Mouse (Mus musculus) kidney, embryonic 14.5 days (tissue): ENCODE data around the gene Gm43518. TPM values are rescaled to one million over a fixed set of nuclear protein-coding genes. Genes with fewer than 3 reads are reported as not detected.

ENCODE experiments used
- ATAC-seq: fragments of 200-750 bp; cut with Nextera tagmentation; 2 replicates; pipeline ENCODE4 v1.8.0; 2017; ENCODE audit warnings: moderate number of reproducible peaks, mild to moderate bottlenecking, moderate TSS enrichment, moderate library complexity; ENCODE audit not compliant: low FRiP score, low TSS enrichment
- H3K27ac ChIP-seq: fragments of 300-500 bp; sonication (generic); 2 replicates; pipeline ENCODE4 v1.5.1; 2014; ENCODE audit warnings: low read depth, mild to moderate bottlenecking, low read length, moderate library complexity, mixed read lengths
- H3K27me3 ChIP-seq: fragments of 300-500 bp; sonication (generic); 2 replicates; pipeline ENCODE4 v1.6.1; 2014; ENCODE audit warnings: mild to moderate bottlenecking, low read length; ENCODE audit not compliant: control insufficient read depth, insufficient read depth
- H3K36me3 ChIP-seq: fragments of 300-500 bp; sonication (generic); 2 replicates; pipeline ENCODE4 v1.6.1; 2014; ENCODE audit warnings: low read length, mixed read lengths; ENCODE audit not compliant: control insufficient read depth, insufficient read depth
- H3K4me1 ChIP-seq: fragments of 300-500 bp; sonication (generic); 2 replicates; pipeline ENCODE4 v1.6.1; 2014; ENCODE audit warnings: low read length, mixed read lengths; ENCODE audit not compliant: control insufficient read depth, insufficient read depth
- H3K4me2 ChIP-seq: fragments of 300-500 bp; sonication (generic); replicated peaks from 2 replicates; pipeline ENCODE4 v1.6.1; 2014; ENCODE audit warnings: low read depth, mild to moderate bottlenecking, low read length
- H3K4me3 ChIP-seq: fragments of 300-500 bp; sonication (generic); 2 replicates; pipeline ENCODE4 v1.5.1; 2014; ENCODE audit warnings: mild to moderate bottlenecking, low read length
- H3K9ac ChIP-seq: fragments of 300-500 bp; sonication (generic); 2 replicates; pipeline ENCODE4 v1.6.1; 2014; ENCODE audit warnings: low read depth, mild to moderate bottlenecking, low read length, moderate library complexity
- H3K9me3 ChIP-seq: fragments of 300-500 bp; sonication (generic); 2 replicates; pipeline ENCODE4 v1.6.1; 2016; ENCODE audit warnings: low read length; ENCODE audit not compliant: control insufficient read depth
- WGBS: fragments of 180-500 bp; shearing (Covaris S2); extraction: QIAGEN DNeasy Blood & Tissue Kit; methylation state at CpG from one replicate; pipeline ENCODE4 v1.1.7; 2014; 5-methylcytosine and 5-hydroxymethylcytosine counted together
- polyA plus RNA-seq: library from polyadenylated mRNA; unstranded; fragments of >200 nt; fragmentation: Nextera tagmentation; extraction: Ambion mirVana; gene quantifications from 2 replicates; pipeline ENCODE4 v1.2.1, GENCODE M21; 2014

Gm43518 gene
- polyA plus RNA-seq, 1 experiment from 2014 or later, result 3.8 TPM

GRCm38 (mm10) chr5:123946546-123946945 lies 19.3 kb downstream of the Gm43518 start:
- Histone ChIP-seq H3K4me2 (no peak overlapping the region), H3K9ac (no peak overlapping the region), H3K4me3 (no peak overlapping the region), H3K9me3 (no peaks in the 10 kb centered on the region), H3K27me3 (no peaks in the 10 kb centered on the region), H3K36me3 (no peaks in the 10 kb centered on the region), H3K27ac (no peak overlapping the region), H3K4me1 (no peaks in the 10 kb centered on the region)
- 55% methylated on average over 4 of the region's 4 CpGs for WGBS
- ATAC-seq, result no peak

- Histone ChIP-seq H3K9ac (no peak overlapping the region), H3K27me3 (no peaks in the 10 kb centered on the region), H3K4me1 (no peaks in the 10 kb centered on the region), H3K4me2 (no peak overlapping the region), H3K36me3 (no peaks in the 10 kb centered on the region), H3K4me3 (no peak overlapping the region), H3K9me3 (no peaks in the 10 kb centered on the region), H3K27ac (no peak overlapping the region)
- ATAC-seq, result no peak
- WGBS, result 54% methylated on average over 7 of the region's 7 CpGs
Measured at GRCm38 (mm10) chr5:123947041-123947761, 20.0 kb downstream of the Gm43518 start.

- Histone ChIP-seq H3K9me3 (no peaks in the 10 kb centered on the region), H3K9ac (no peak overlapping the region), H3K4me1 (no peaks in the 10 kb centered on the region), H3K27ac (no peak overlapping the region), H3K36me3 (no peaks in the 10 kb centered on the region), H3K4me2 (no peak overlapping the region), H3K27me3 (no peaks in the 10 kb centered on the region), H3K4me3 (no peak overlapping the region)
- no peak for ATAC-seq
- WGBS, result 61% methylated on average over 5 of the region's 5 CpGs
Measured at GRCm38 (mm10) chr5:123952365-123953045, 25.3 kb downstream of the Gm43518 start.

- no peaks in the 10 kb centered on the region for H3K4me1 ChIP-seq
- H3K36me3 ChIP-seq, result no peaks in the 10 kb centered on the region
- ATAC-seq, result no peak
- H3K4me2 ChIP-seq, result no peak overlapping the region
- no peaks in the 10 kb centered on the region for H3K27me3 ChIP-seq
- H3K9me3 ChIP-seq, result no peaks in the 10 kb centered on the region
- H3K4me3 ChIP-seq, result no peak overlapping the region
- WGBS, result 93% methylated on average over 8 of the region's 8 CpGs
- no peak overlapping the region for H3K27ac ChIP-seq
- H3K9ac ChIP-seq, result no peak overlapping the region
Measured at GRCm38 (mm10) chr5:123957213-123957612, 30.0 kb downstream of the Gm43518 start.

GRCm38 (mm10) chr5:123959018-123959417 lies 31.8 kb downstream of the Gm43518 start:
- H3K4me1 ChIP-seq, result no peaks in the 10 kb centered on the region
- 58% methylated on average over 3 of the region's 3 CpGs for WGBS

GRCm38 (mm10) chr5:123960129-123960528 lies 32.9 kb downstream of the Gm43518 start:
- Histone ChIP-seq H3K4me2 (no peak overlapping the region), H3K4me3 (no peak overlapping the region), H3K9ac (no peak overlapping the region), H3K4me1 (no peaks in the 10 kb centered on the region), H3K27ac (no peak overlapping the region), H3K9me3 (no peaks in the 10 kb centered on the region), H3K27me3 (no peaks in the 10 kb centered on the region), H3K36me3 (no peaks in the 10 kb centered on the region)
- WGBS, result 58% methylated on average over 8 of the region's 8 CpGs
- ATAC-seq, result no peak

More at GRCm38 (mm10) chr5:123959018-123959417, 31.8 kb downstream of the Gm43518 start:
- Histone ChIP-seq H3K36me3 (no peaks in the 10 kb centered on the region), H3K4me3 (no peak overlapping the region), H3K27me3 (no peaks in the 10 kb centered on the region), H3K9ac (no peak overlapping the region), H3K27ac (no peak overlapping the region), H3K9me3 (no peaks in the 10 kb centered on the region), H3K4me2 (no peak overlapping the region)
- no peak for ATAC-seq

GRCm38 (mm10) chr5:123961046-123961445 lies 33.8 kb downstream of the Gm43518 start:
- Histone ChIP-seq H3K36me3 (no peaks in the 10 kb centered on the region), H3K4me1 (no peaks in the 10 kb centered on the region), H3K27ac (no peak overlapping the region), H3K9ac (no peak overlapping the region), H3K27me3 (no peaks in the 10 kb centered on the region), H3K9me3 (no peaks in the 10 kb centered on the region), H3K4me3 (no peak overlapping the region), H3K4me2 (no peak overlapping the region)
- 86% methylated on average over 11 of the region's 12 CpGs for WGBS
- ATAC-seq, result no peak

GRCm38 (mm10) chr5:123964208-123964607 lies 37.0 kb downstream of the Gm43518 start:
- H3K9me3 ChIP-seq, result no peaks in the 10 kb centered on the region

GRCm38 (mm10) chr5:123966759-123967158 lies 39.5 kb downstream of the Gm43518 start:
- Histone ChIP-seq H3K4me1 (0 out of 2 replicates have a peak, but pooled peaks cover 2% of the 10 kb centered on the region), H3K4me3 (no peak overlapping the region), H3K9me3 (no peaks in the 10 kb centered on the region), H3K36me3 (no peaks in the 10 kb centered on the region), H3K27me3 (no peaks in the 10 kb centered on the region), H3K9ac (no peak overlapping the region), H3K27ac (no peak overlapping the region), H3K4me2 (no peak overlapping the region)
- ATAC-seq, result no peak
- 88% methylated on average over 2 of the region's 2 CpGs for WGBS

More at GRCm38 (mm10) chr5:123964208-123964607, 37.0 kb downstream of the Gm43518 start:
- Histone ChIP-seq H3K4me3 (no peak overlapping the region), H3K4me1 (0 out of 2 replicates have a peak, but pooled peaks cover 2% of the 10 kb centered on the region), H3K4me2 (no peak overlapping the region), H3K27me3 (no peaks in the 10 kb centered on the region), H3K36me3 (no peaks in the 10 kb centered on the region), H3K9ac (no peak overlapping the region), H3K27ac (no peak overlapping the region)
- WGBS, result 92% methylated on average over 4 of the region's 4 CpGs
- ATAC-seq, result no peak
